Mouse (Mus musculus): ENCODE measurements around the gene Ubac1. TPM values are rescaled to one million over a fixed set of nuclear protein-coding genes. Genes with fewer than 3 reads are reported as not detected.

The Ubac1 gene
- polyA plus RNA-seq, 1 experiment from 2014 or later, result 82.3 TPM

GRCm38 (mm10) chr2:26020714-26021560, 610 bp downstream of the Ubac1 start:
- Histone ChIP-seq H3K36me3 (ENCODE audit: insufficient read depth, low read length) (peaks cover 2% of the 10 kb centered on the region; the same call in 1 of the 2 replicates), H3K4me1 (replicated peaks; ENCODE audit: insufficient read depth, low read length) (no peaks in the 10 kb centered on the region; the same call in 1 of the 2 replicates), H3K27me3 (ENCODE audit: insufficient read depth, low read length) (no peaks in the 10 kb centered on the region), H3K4me3 (replicated peaks; ENCODE audit: low read depth, low read length) (peak overlapping the region; percentile 68), H3K9ac (ENCODE audit: low read depth, low read length) (peak overlapping the region; percentile 73), H3K9me3 (replicated peaks; ENCODE audit: low read length) (no peaks in the 10 kb centered on the region), H3K27ac (peak overlapping the region; percentile 87), H3K4me2 (ENCODE audit: low read length) (peak overlapping the region; percentile 88)
- ATAC-seq (replicated peaks; ENCODE audit: low FRiP score, low read depth), result peak; percentile 19
- DNase-seq (ENCODE audit: low spot score), result peak; percentile 58
- 1% methylated on average over 38 of the region's 38 CpGs for WGBS
- no peak for TF ChIP-seq CTCF (IDR thresholded peaks at IDR 0.05; ENCODE audit: low read depth)

GRCm38 (mm10) chr2:26019923-26020322, 1.6 kb downstream of the Ubac1 start:
- H3K27me3 ChIP-seq (ENCODE audit: insufficient read depth, low read length), result no peaks in the 10 kb centered on the region
- H3K9ac ChIP-seq (ENCODE audit: low read depth, low read length), result no peak overlapping the region
- no peak overlapping the region for H3K4me3 ChIP-seq (replicated peaks; ENCODE audit: low read depth, low read length)
- DNase-seq (ENCODE audit: low spot score), result no peak
- no peak for TF ChIP-seq CTCF (IDR thresholded peaks at IDR 0.05; ENCODE audit: low read depth)
- no peak for ATAC-seq (replicated peaks; ENCODE audit: low FRiP score, low read depth)
- 73% methylated on average over 3 of the region's 3 CpGs for WGBS
- peaks cover 6% of the 10 kb centered on the region; the same call in 1 of the 2 replicates for H3K36me3 ChIP-seq (ENCODE audit: insufficient read depth, low read length)
- H3K4me2 ChIP-seq (ENCODE audit: low read length), result no peak overlapping the region
- no peaks in the 10 kb centered on the region; the same call in 1 of the 2 replicates for H3K4me1 ChIP-seq (replicated peaks; ENCODE audit: insufficient read depth, low read length)
- H3K9me3 ChIP-seq (replicated peaks; ENCODE audit: low read length), result no peaks in the 10 kb centered on the region
- H3K27ac ChIP-seq, result no peak overlapping the region

DNA sequence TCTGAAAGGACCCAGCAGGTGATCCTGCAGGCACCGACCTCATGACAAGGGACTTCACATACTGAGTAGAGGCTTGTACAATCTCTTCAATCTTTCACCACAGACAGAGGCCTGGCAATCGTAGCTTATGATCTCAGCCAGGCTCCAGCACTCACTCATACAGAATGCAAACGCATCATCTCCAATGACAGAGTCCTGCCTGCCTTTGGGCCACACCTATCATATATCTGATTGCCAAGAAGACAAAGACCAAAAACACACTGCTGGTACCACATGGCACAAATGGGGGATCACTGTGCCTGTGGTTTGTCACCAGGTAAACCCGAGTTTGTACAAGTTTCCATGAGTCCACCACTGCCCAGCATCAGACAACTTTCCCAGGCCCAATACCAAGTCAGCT, 4.2 kb downstream of the Ubac1 start:
- no peak for TF ChIP-seq CTCF (IDR thresholded peaks at IDR 0.05; ENCODE audit: low read depth)
- H3K27ac ChIP-seq, result no peak overlapping the region
- no peak for ATAC-seq (replicated peaks; ENCODE audit: low FRiP score, low read depth)
- no peaks in the 10 kb centered on the region; the same call in 1 of the 2 replicates for H3K4me1 ChIP-seq (replicated peaks; ENCODE audit: insufficient read depth, low read length)
- WGBS, result 80% methylated on average over 4 of the region's 4 CpGs
- H3K9ac ChIP-seq (ENCODE audit: low read depth, low read length), result no peak overlapping the region
- no peak overlapping the region for H3K4me2 ChIP-seq (ENCODE audit: low read length)
- no peak overlapping the region for H3K4me3 ChIP-seq (replicated peaks; ENCODE audit: low read depth, low read length)
- H3K9me3 ChIP-seq (replicated peaks; ENCODE audit: low read length), result no peaks in the 10 kb centered on the region
- H3K36me3 ChIP-seq (ENCODE audit: insufficient read depth, low read length), result peaks cover 31% of the 10 kb centered on the region
- DNase-seq (ENCODE audit: low spot score), result no peak
- no peaks in the 10 kb centered on the region for H3K27me3 ChIP-seq (ENCODE audit: insufficient read depth, low read length)

DNA sequence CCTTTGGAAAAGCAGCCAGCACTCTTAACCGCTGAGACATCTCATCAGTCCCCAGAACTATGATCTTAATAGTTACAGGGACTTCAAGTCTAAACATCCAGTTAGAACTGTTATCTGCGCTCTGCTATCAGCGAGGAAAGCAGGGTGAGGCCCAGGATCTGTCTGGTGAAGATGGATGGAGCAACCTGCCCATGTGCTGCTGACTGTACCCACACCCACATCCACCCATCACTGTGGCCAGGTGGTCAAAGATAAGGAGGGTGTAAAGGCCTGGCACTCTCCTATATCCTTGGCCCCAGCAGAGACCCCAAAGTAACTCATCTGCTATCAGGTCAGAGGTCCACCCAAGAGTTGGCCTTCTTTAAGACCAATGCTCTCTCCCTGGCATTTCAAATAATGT, 7.9 kb downstream of the Ubac1 start:
- Histone ChIP-seq H3K27ac (no peak overlapping the region), H3K36me3 (ENCODE audit: insufficient read depth, low read length) (peaks cover 57% of the 10 kb centered on the region), H3K4me2 (ENCODE audit: low read length) (no peak overlapping the region), H3K4me3 (replicated peaks; ENCODE audit: low read depth, low read length) (no peak overlapping the region), H3K27me3 (ENCODE audit: insufficient read depth, low read length) (no peaks in the 10 kb centered on the region), H3K9ac (ENCODE audit: low read depth, low read length) (no peak overlapping the region), H3K9me3 (replicated peaks; ENCODE audit: low read length) (no peaks in the 10 kb centered on the region), H3K4me1 (replicated peaks; ENCODE audit: insufficient read depth, low read length) (no peaks in the 10 kb centered on the region; the same call in 1 of the 2 replicates)
- no peak for ATAC-seq (replicated peaks; ENCODE audit: low FRiP score, low read depth)
- 97% methylated on average over 3 of the region's 3 CpGs for WGBS
- no peak for DNase-seq (ENCODE audit: low spot score)
- TF ChIP-seq CTCF (IDR thresholded peaks at IDR 0.05; ENCODE audit: low read depth), result no peak

- ATAC-seq (replicated peaks; ENCODE audit: low FRiP score, low read depth), result no peak
- peaks cover 76% of the 10 kb centered on the region for H3K36me3 ChIP-seq (ENCODE audit: insufficient read depth, low read length)
- no peak overlapping the region for H3K9ac ChIP-seq (ENCODE audit: low read depth, low read length)
- WGBS, result 62% methylated on average over 1 of the region's 1 CpGs
- no peak overlapping the region for H3K4me2 ChIP-seq (ENCODE audit: low read length)
- no peak overlapping the region for H3K4me3 ChIP-seq (replicated peaks; ENCODE audit: low read depth, low read length)
- H3K4me1 ChIP-seq (replicated peaks; ENCODE audit: insufficient read depth, low read length), result no peaks in the 10 kb centered on the region
- H3K27ac ChIP-seq, result no peak overlapping the region
- no peak for DNase-seq (ENCODE audit: low spot score)
- H3K27me3 ChIP-seq (ENCODE audit: insufficient read depth, low read length), result no peaks in the 10 kb centered on the region
- no peaks in the 10 kb centered on the region for H3K9me3 ChIP-seq (replicated peaks; ENCODE audit: low read length)
- no peak for TF ChIP-seq CTCF (IDR thresholded peaks at IDR 0.05; ENCODE audit: low read depth)
These were observed 10.1 kb downstream of the Ubac1 start for GRCm38 (mm10) chr2:26011420-26011819.

- DNase-seq (ENCODE audit: low spot score) (no peak), ATAC-seq (replicated peaks; ENCODE audit: low FRiP score, low read depth) (no peak)
- H3K27me3 ChIP-seq (ENCODE audit: insufficient read depth, low read length), result no peaks in the 10 kb centered on the region
- H3K36me3 ChIP-seq (ENCODE audit: insufficient read depth, low read length), result peaks cover 66% of the 10 kb centered on the region
- TF ChIP-seq CTCF (IDR thresholded peaks at IDR 0.05; ENCODE audit: low read depth), result no peak
- H3K27ac ChIP-seq, result no peak overlapping the region
- WGBS, result 83% methylated on average over 2 of the region's 2 CpGs
- no peak overlapping the region for H3K4me2 ChIP-seq (ENCODE audit: low read length)
- no peak overlapping the region for H3K9ac ChIP-seq (ENCODE audit: low read depth, low read length)
- no peaks in the 10 kb centered on the region for H3K9me3 ChIP-seq (replicated peaks; ENCODE audit: low read length)
- no peak overlapping the region for H3K4me3 ChIP-seq (replicated peaks; ENCODE audit: low read depth, low read length)
- no peaks in the 10 kb centered on the region for H3K4me1 ChIP-seq (replicated peaks; ENCODE audit: insufficient read depth, low read length)
These were observed 19.5 kb downstream of the Ubac1 start for GRCm38 (mm10) chr2:26002001-26002400.

All from kidney, postnatal 0 days (tissue).